In the genomic region with DNA sequence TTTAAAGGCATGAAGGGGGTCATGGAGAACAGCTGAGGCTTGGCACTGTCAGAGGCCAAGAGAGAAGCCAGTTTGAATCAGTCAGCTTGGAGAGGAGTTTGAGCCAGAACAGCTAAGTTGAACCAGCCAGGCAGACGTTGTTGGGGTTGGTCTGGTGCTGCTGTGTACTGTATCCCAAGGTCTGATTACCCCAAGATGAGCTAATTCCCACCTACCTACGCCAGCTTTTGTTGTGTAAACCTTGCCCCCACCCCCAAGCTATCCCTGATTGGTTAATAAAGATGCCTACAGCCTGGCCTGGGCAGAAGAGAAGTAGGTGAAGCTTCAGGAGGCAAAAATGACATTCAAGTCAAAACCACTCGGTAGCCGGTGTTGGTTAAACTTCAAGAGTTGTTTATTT, we compare ENCODE assay signal across 25 mouse cellular contexts. TPM values are rescaled to one million over a fixed set of nuclear protein-coding genes. Genes with fewer than 3 reads are reported as not detected.
DNase-seq lines count a peak whose midpoint lies in the region; ATAC-seq and TF ChIP-seq lines count a peak whose summit lies in the region.
"Had no signal": no experiment of that assay in that cellular context is flagged by ENCODE, and none has a peak within 500 bp of the region (broad histone marks: within the 10 kb centered on the region; RNA-seq: fewer than 3 reads in every experiment).

No protein-coding gene starts in this region.

- no peak overlapping the region for H3K9ac ChIP-seq in heart, embryonic 12.5 days
- H3K9ac ChIP-seq in ES-E14 (ENCODE audit: insufficient read depth, low read depth, low read length, poor library complexity, severe bottlenecking), result no peak overlapping the region; the same call in 1 of the 2 replicates
- H3K9ac ChIP-seq: embryonic facial prominence, embryonic 13.5 days; embryonic facial prominence, embryonic 15.5 days; forebrain, embryonic 12.5 days had no signal

- H3K36me3 ChIP-seq in heart, embryonic 10.5 days, result no peaks in the 10 kb centered on the region
- no peaks in the 10 kb centered on the region for H3K36me3 ChIP-seq in heart, embryonic 12.5 days
- no peaks in the 10 kb centered on the region for H3K36me3 ChIP-seq in ES-E14 (ENCODE audit: control insufficient read depth, insufficient read depth, low read length, poor library complexity, severe bottlenecking)
- H3K36me3 ChIP-seq: embryonic facial prominence, embryonic 13.5 days; embryonic facial prominence, embryonic 15.5 days; forebrain, embryonic 10.5 days; forebrain, embryonic 12.5 days had no signal

- in situ Hi-C loops in ES-E14 (cut with MboI; ENCODE audit: low sequenced_read_pairs in 2 of 2, unreplicated experiment in 2 of 2), result no loop called here

- no peaks in the 10 kb centered on the region for H3K9me3 ChIP-seq in heart, embryonic 10.5 days
- H3K9me3 ChIP-seq in heart, embryonic 12.5 days (replicated peaks), result no peaks in the 10 kb centered on the region
- no peaks in the 10 kb centered on the region for H3K9me3 ChIP-seq in ES-E14 (ENCODE audit: control insufficient read depth, insufficient read depth, low read depth, low read length)
- H3K9me3 ChIP-seq: embryonic facial prominence, embryonic 13.5 days; embryonic facial prominence, embryonic 15.5 days; forebrain, embryonic 10.5 days; forebrain, embryonic 12.5 days had no signal

- peak; percentile 54 for DNase-seq in heart, embryonic 10.5 days (ENCODE audit: low spot score)
- no peak for DNase-seq in ES-E14 (ENCODE audit: low read depth, low spot score)
- DNase-seq in ZHBTc4 (ENCODE audit: low read depth, low spot score), result peak; percentile 17
- DNase-seq in embryo, embryonic 10.5 days (ENCODE audit: low spot score), result no peak
- DNase-seq in c-Kit-positive CD71-positive TER-119-positive erythroid progenitor cells, embryonic 14.5 days (ENCODE audit: low spot score), result no peak
- DNase-seq: adrenal gland, adult 2 months; adrenal gland, postnatal 10 days; adrenal gland, postnatal 25 days; B cell, adult 2 months; cerebellum, adult 11-12 months; cerebellum, adult 2 months; cerebellum, adult 9-10 months; cerebellum, postnatal 10 days; cerebellum, postnatal 25 days; embryo, embryonic 11 days had no signal

- 61% methylated on average over 4 of the region's 4 CpGs for WGBS in heart, embryonic 10.5 days
- 63% methylated on average over 4 of the region's 4 CpGs for WGBS in heart, embryonic 12.5 days

- H3K27ac ChIP-seq in heart, embryonic 10.5 days, result no peak overlapping the region
- H3K27ac ChIP-seq in heart, embryonic 12.5 days (ENCODE audit: poor library complexity, severe bottlenecking), result no peak overlapping the region
- H3K27ac ChIP-seq in ES-E14 (ENCODE audit: insufficient read depth, low read depth, low read length, poor library complexity, severe bottlenecking), result peak overlapping the region; percentile 91
- H3K27ac ChIP-seq: embryonic facial prominence, embryonic 13.5 days; embryonic facial prominence, embryonic 15.5 days; forebrain, embryonic 10.5 days; forebrain, embryonic 12.5 days had no signal

- H3K27me3 ChIP-seq in heart, embryonic 10.5 days (ENCODE audit: insufficient read depth, poor library complexity, severe bottlenecking), result no peaks in the 10 kb centered on the region
- no peaks in the 10 kb centered on the region for H3K27me3 ChIP-seq in heart, embryonic 12.5 days (replicated peaks)
- H3K27me3 ChIP-seq: CH12.LX; embryonic facial prominence, embryonic 13.5 days; embryonic facial prominence, embryonic 15.5 days; forebrain, embryonic 12.5 days had no signal

- no peak for ATAC-seq in heart, embryonic 12.5 days (ENCODE audit: insufficient number of reproducible peaks, low FRiP score)
- ATAC-seq: CD4-positive, CD25-positive, alpha-beta regulatory T cell, adult 4 months; forebrain, embryonic 14.5 days; forebrain, embryonic 16.5 days had no signal

- no peak overlapping the region for H3K4me2 ChIP-seq in heart, embryonic 12.5 days
- H3K4me2 ChIP-seq: embryonic facial prominence, embryonic 13.5 days; embryonic facial prominence, embryonic 15.5 days; forebrain, embryonic 12.5 days had no signal

- H3K4me3 ChIP-seq in heart, embryonic 10.5 days, result no peak overlapping the region
- H3K4me3 ChIP-seq in heart, embryonic 12.5 days, result no peak overlapping the region
- no peak overlapping the region for H3K4me3 ChIP-seq in ES-E14 (ENCODE audit: insufficient read depth in 1 of 2, low read depth in 1 of 2, low read length in 2 of 2, poor library complexity in 1 of 2, severe bottlenecking in 1 of 2)
- H3K4me3 ChIP-seq: embryonic facial prominence, embryonic 13.5 days; embryonic facial prominence, embryonic 15.5 days; erythroblast, embryonic 14.5 days; forebrain, embryonic 10.5 days; forebrain, embryonic 12.5 days had no signal

- H3K4me1 ChIP-seq in heart, embryonic 10.5 days, result peaks cover 3% of the 10 kb centered on the region
- H3K4me1 ChIP-seq in heart, embryonic 12.5 days (replicated peaks), result peaks cover 7% of the 10 kb centered on the region
- peaks cover 3 to 12% of the 10 kb centered on the region in 2 experiments; a peak in 3 of 4 replicates for H3K4me1 ChIP-seq in ES-E14 (ENCODE audit: control insufficient read depth in 2 of 2, insufficient read depth in 2 of 2, low read length in 2 of 2, poor library complexity in 1 of 2)

TF ChIP-seq in ES-E14, 5 proteins besides CTCF, POLR2A, EP300 and RAD21:
- TF ChIP-seq ZNF384 (IDR thresholded peaks at IDR 0.05; ENCODE audit: low read depth, low read length), result no peak
- TF ChIP-seq MAFK (IDR thresholded peaks at IDR 0.05; ENCODE audit: insufficient read depth, low read depth, low read length), result no peak
- TF ChIP-seq CHD2 (IDR thresholded peaks at IDR 0.05; ENCODE audit: low read depth, low read length), result no peak
- TF ChIP-seq HCFC1 (IDR thresholded peaks at IDR 0.05; ENCODE audit: borderline replicate concordance, insufficient read depth, low read length), result no peak
- no peak for TF ChIP-seq ZC3H11A (IDR thresholded peaks at IDR 0.05; ENCODE audit: borderline replicate concordance, low read depth, low read length)

RNA-seq across cellular contexts. Expression of gene Dlgap5, which starts 4.3 kb away (rescaled TPM):
- polyA plus RNA-seq in heart, embryonic 10.5 days (2016; fragmentation: Nextera tagmentation; extraction: Ambion mirVana), result 55.9 and 65.2 TPM in 2 replicates
- polyA plus RNA-seq in heart, embryonic 12.5 days (2016; fragmentation: Nextera tagmentation; extraction: Ambion mirVana), result 45.7 and 51.8 TPM in 2 replicates
- total RNA-seq in ES-E14 (2012; rRNA removed), result 46.8 and 68.2 TPM in 2 replicates

RNA-seq across cellular contexts. Expression of gene Fbxo34, which starts 27.8 kb away (rescaled TPM):
- polyA plus RNA-seq in heart, embryonic 10.5 days (2016; fragmentation: Nextera tagmentation; extraction: Ambion mirVana), result 21.8 and 22.0 TPM in 2 replicates
- 24.0 and 24.8 TPM in 2 replicates for polyA plus RNA-seq in heart, embryonic 12.5 days (2016; fragmentation: Nextera tagmentation; extraction: Ambion mirVana)
- total RNA-seq in ES-E14 (2012; rRNA removed), result 17.0 and 36.8 TPM in 2 replicates

RNA-seq across cellular contexts. Expression of gene Lgals3, which starts 54.9 kb away (rescaled TPM):
- polyA plus RNA-seq in heart, embryonic 10.5 days (2016; fragmentation: Nextera tagmentation; extraction: Ambion mirVana), result 1.4 and 2.2 TPM in 2 replicates
- 1.7 and 1.9 TPM in 2 replicates for polyA plus RNA-seq in heart, embryonic 12.5 days (2016; fragmentation: Nextera tagmentation; extraction: Ambion mirVana)
- 36.9 TPM in 2 replicates for total RNA-seq in ES-E14 (2012; rRNA removed)

Comparison
In these comparisons a context has a peak if more than half of its experiments do, and no peak if none do; other contexts are left out.
1. DNase-seq: peak in heart, embryonic 10.5 days (single experiment) and ZHBTc4 (single experiment); none in ES-E14 (single experiment), embryo, embryonic 10.5 days (single experiment) and c-Kit-positive CD71-positive TER-119-positive erythroid progenitor cells, embryonic 14.5 days (single experiment).